Mouse (Mus musculus) kidney, postnatal 25 days (tissue): ENCODE data around the gene Lpin3.

Experiments
- DNase-seq, 2 experiments: peaks; one replicate each; pipeline ENCODE4 v3.0.0; 2021; ENCODE audit warnings: mixed read lengths in 2 of 2

Gene Lpin3

DNA sequence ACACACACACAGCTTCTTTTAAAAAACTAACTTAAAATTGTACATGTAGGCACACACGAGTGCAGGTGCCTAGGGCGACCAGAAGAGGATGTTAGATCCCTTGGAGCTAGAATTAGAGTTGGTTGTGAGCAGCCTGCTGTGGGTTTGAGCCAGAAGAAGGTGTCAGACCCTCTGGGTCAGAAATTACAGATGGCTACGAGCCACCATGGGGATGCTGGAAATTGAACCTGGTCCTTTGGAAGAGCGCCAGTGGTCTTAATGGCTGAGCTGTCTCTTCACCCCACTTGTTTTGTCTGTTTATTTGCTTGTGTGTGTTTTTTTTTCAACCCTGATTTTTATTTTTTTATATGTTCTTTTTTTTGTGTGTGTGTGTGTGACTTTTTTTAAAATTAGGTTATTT, 54.0 kb downstream of the Lpin3 start:
- DNase-seq = peak in 1 of 2 experiments; percentile 15

DNA sequence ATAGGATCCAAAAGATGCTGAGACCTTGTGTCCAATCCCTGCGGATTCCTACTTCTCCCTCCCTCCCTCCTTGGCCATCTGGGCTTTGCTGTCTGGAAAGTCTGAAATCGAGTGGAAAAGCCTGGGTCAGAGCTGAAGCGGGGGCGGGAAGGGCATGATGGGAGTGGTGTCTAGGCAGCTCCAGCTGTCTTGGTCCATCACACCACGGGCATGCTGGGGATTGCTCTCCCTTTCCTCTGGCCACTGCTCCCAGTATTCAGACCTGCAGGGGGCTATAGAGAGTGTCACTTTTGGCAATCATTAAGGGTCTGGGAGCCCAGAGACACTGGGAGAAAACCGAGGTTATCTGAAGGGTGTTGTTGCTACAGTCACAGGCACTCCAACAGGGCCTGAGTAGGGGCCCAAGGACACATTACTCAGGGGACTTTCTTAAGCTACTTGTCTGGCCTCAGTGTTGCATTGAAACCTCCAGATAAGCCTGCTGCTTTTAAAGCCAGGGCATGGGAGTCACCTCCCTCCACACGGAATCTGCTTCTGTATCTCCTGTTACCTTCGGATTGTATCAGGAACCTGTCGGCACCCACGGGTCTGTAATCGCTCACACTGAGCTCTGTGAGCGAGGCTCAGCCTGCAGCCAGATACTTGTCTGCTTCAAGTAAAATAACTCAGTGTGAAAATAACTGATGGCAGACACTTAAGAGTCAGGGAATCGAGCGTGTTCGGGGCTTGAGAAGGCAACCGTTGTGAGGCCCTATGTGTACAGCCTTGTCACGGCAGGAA, 60.6 kb downstream of the Lpin3 start:
- no peak for DNase-seq

GRCm38 (mm10) chr2:160942443-160942842, 62.0 kb downstream of the Lpin3 start:
- DNase-seq = no peak

DNA sequence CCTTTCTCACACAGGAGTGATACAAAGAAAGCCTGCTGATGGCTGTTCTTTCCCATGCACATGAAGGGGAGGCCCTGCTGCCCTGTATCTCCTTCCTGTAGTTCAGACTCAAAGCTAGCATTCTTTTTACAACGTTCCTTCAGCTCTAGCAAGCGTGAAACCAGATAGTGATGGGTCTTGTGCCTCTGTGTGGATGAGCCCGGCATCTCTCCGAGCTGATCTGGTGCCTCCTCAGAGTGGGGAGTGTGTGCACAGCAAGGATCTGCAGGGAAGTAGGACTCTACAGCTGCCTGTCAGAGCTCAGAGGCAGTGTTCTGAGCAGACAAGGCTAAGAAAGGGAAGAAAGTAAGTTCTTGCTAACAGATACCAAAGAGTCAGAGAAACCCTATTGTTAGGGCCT, 71.1 kb downstream of the Lpin3 start:
- no peak for DNase-seq

DNA sequence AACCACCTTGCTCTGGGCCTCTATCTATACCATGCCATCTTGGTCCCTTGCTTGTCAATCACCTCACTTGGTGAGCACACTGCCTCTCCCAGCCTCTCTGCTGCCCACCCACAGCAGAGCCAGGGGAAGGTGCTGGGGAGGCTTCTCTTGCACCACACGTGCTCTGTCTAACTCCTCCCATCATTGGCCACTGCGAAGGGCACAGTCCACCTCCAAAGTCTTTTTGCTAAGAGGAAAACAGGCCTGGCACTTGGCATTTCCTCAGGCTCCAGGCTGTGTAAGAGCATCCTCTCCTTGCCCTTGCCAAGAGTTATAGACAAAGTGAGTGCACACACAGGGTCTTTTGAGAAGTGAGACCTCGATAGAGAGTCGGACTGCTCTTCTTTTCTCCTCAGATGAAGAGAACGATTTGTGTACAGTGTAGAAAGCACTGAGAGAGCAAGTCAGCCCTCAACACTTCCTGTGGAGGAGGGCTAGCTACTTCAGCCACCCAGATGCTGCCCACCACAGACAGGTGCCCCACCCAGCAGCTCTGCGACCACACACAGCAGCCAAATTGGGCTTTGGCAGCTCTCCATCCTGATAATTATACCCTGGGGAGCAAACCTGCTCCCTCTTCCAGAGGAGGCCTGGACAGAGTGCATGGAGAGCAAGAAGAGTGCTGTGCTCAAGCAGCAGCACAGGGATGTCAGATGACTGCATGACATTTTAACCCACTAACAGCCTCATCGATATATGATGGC, 72.8 kb downstream of the Lpin3 start:
- DNase-seq = no peak

- DNase-seq = no peak
These were observed 74.1 kb downstream of the Lpin3 start for GRCm38 (mm10) chr2:160954541-160954940.

- DNase-seq = peak in 1 of 2 experiments; percentile 46
These were observed 74.9 kb downstream of the Lpin3 start for GRCm38 (mm10) chr2:160955331-160955730.
